Mouse (Mus musculus) neural tube, embryonic 15.5 days (tissue): ENCODE results near the gene Rab2b. TPM values are rescaled to one million over a fixed set of nuclear protein-coding genes. Genes with fewer than 3 reads are reported as not detected.

Experiments
- polyA plus RNA-seq: library from polyadenylated mRNA; unstranded; fragments of >200 nt; fragmentation: Nextera tagmentation; extraction: Ambion mirVana; gene quantifications from 2 replicates; pipeline ENCODE4 v1.2.1, GENCODE M21; 2015

The Rab2b gene
- polyA plus RNA-seq, 1 experiment from 2014 or later, result 50.0 TPM

Other genes with a start within 250 kb of the Rab2b start
- not detected in 2 replicates for gene Olfr221, start 237.1 kb downstream of the Rab2b start, polyA plus RNA-seq
- gene Hnrnpc, start 175.5 kb downstream of the Rab2b start, polyA plus RNA-seq, result 424 and 500 TPM in 2 replicates
- gene Rpgrip1, start 168.8 kb downstream of the Rab2b start, polyA plus RNA-seq, result 42.6 and 46.0 TPM in 2 replicates
- gene Supt16, start 82.1 kb downstream of the Rab2b start, polyA plus RNA-seq, result 36.8 and 45.9 TPM in 2 replicates
- gene Chd8, start 21.8 kb downstream of the Rab2b start, polyA plus RNA-seq, result 30.0 and 30.5 TPM in 2 replicates
- 51.0 and 52.5 TPM in 2 replicates for gene Tox4, start 399 bp downstream of the Rab2b start, polyA plus RNA-seq
- gene Mettl3, start 25.6 kb upstream of the Rab2b start, polyA plus RNA-seq, result 44.9 and 47.9 TPM in 2 replicates
- 40.0 and 41.6 TPM in 2 replicates for gene Sall2, start 49.2 kb upstream of the Rab2b start, polyA plus RNA-seq
- not detected in 2 replicates for gene Olfr1513, start 76.9 kb upstream of the Rab2b start, polyA plus RNA-seq
- 0.09 and 0.13 TPM in 2 replicates for gene Olfr1512, start 99.6 kb upstream of the Rab2b start, polyA plus RNA-seq
- gene Olfr1511, start 117.8 kb upstream of the Rab2b start, polyA plus RNA-seq, result 0.28 and 0.31 TPM in 2 replicates
- not detected in 2 replicates for gene Olfr1510, start 134.8 kb upstream of the Rab2b start, polyA plus RNA-seq
- not detected in 2 replicates for gene Olfr1509, start 163.4 kb upstream of the Rab2b start, polyA plus RNA-seq
- gene Olfr1508, start 187.9 kb upstream of the Rab2b start, polyA plus RNA-seq, result 0.03 TPM in 1 of 2 replicates, not detected in the other
- not detected in 2 replicates for gene Olfr1507, start 216.2 kb upstream of the Rab2b start, polyA plus RNA-seq